Mouse (Mus musculus): Measurements from ENCODE around the gene Xpnpep2.

Gene Xpnpep2

GRCm38 (mm10) chrX:48181844-48182243 lies 73.3 kb downstream of the Xpnpep2 start:
- DNase-seq, result no peak

- DNase-seq, result no peak
Observed at GRCm38 (mm10) chrX:48184703-48185102, 76.2 kb downstream of the Xpnpep2 start.

Measured in lung, postnatal 36 days (tissue).